Mouse (Mus musculus) urinary bladder, postnatal 25 days (tissue): ENCODE measurements around the gene Auts2.

Source experiments
- DNase-seq: peaks from one replicate; pipeline ENCODE4 v3.0.0; 2022; ENCODE audit warnings: low spot score

The Auts2 gene

DNA sequence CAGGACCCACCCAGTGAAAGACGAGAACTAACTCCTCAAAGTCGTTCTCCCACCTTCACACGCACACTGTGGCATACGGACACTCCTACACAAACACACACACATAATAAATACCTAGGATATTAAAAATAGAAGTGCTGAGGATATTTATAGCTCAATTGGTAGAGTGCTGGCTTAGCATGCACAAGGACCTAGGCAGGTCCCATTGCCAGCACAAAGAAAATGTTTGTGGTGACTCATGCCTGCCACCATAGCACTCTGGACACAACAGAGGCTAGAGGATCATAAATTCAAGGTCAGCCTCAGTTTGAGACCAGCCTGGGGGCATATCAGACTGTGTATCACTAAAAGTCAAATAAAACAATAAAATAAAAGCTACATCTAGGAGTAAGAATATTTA, 815.2 kb downstream of the Auts2 start:
- DNase-seq: no peak

DNA sequence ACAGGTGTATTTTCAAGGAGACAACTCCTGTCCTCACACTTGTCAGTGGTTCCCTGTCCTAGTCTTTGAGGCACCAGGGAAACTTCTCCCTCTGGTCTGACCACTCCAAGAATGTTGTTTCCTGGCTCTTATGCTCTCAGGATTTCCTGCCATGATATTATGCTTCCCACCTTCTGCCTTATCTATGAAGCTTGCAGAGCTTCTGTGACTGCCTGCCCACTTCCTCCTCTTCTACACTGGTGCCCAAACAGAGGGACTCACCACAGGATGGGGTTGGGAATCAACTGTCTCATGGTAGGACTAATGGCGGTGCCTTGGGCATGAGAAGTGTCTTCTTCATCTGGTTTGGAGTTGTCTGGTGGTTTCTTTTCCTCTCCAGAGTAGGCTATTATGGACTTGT, 818.6 kb downstream of the Auts2 start:
- no peak for DNase-seq

DNA sequence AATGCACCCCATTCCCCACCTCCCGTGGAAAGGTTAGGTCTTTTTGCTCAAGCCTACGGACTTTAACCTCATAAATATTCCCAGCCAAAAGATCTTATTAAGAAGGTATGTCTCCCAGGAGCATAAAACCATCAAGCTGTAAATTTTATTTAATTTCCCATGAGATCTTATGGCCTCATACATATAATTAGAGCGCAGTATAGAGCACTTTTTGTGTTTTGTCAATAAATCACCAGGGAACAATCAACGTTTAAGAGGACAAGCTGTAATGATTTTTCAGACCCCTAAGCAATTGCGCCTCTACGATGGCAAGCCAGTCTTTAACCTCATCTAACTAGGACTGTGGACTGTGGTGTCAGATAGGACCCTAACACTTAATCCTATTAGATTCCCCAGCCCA, 820.4 kb downstream of the Auts2 start:
- DNase-seq: no peak

DNA sequence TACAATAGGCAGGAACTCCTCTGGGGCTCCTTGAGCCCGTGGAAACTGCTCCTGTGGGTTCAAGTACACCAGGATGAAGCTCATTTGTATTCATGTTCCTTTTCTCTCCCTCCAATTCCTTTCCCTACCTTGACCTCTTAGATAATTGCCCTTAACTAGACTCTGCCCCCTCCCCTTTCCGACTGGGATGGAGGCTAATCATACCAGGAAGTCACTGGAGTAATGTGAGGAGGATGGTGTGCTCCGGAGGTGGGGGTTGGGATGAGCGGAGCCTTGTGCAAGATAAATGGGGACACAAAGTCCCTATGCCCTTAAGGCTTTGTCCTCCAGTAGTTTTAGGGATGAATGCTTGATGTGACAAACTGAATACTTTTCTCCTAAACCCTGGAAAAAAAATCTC, 820.8 kb downstream of the Auts2 start:
- DNase-seq: no peak

DNA sequence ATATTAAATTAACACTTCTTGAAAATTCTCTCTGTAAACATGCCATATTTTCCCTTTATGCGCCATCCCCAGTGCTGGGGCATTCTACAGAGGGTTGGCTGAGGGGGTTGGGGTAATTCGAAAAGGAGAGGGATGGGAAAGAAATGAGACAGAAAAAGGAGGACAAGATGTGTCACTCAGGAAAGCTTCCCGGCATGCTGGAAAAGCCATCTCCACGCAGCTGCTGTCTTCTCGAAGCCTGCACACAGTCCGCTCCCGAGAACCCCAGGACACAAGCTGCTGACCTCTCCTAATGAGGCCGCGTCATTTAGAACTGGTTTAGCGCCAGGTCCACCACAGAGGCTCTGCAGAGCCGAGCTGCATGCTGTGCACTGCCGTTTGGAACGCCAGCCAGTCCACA, 825.1 kb downstream of the Auts2 start:
- no peak for DNase-seq

DNA sequence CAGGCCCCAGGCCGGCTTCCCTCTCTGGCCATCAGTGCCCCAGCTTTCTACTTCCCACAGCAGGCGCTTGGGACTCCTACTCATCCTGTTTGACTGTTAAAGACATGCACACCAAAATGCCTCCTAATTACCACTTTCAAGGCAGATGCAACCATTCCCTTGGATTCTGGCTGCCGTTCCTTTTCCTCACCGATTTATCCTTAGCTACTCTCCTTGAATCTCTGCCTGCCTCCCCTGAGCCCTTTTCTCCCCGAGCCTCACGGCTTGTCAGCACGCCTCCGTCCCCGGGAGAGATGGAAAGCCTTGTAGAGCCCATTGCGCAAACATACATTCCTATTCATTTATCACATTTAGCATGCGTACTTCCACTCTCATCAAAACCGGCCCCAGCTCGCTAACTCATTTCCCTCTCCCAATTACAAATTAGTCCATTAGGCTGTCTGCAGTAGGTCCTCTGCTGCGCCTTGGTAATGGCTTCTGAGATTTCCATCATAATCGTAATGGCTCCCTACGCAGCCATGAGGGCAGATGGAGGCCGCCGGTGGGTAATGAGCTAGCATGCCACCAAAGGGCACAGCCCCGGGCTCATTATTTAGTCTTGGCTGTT, 825.7 kb downstream of the Auts2 start:
- DNase-seq: no peak

DNA sequence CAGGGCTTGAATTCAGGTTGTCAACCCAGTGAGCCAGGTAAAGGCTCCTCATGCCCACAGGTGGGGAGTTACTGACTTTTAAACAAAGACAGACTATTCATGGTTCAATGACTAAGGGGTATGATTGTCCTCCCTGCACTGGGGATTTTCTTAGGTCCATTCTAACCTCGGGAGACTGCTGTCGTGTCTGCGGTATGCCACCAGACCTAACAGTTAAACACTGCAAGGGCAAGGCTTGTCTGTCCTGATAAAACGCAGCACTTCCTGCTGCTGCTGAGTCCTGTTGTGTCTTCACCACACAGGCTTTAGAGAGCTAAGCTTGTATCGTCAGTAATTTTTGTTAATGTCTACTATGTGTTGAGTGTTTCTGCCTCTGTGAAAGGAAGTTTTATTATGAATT, 828.2 kb downstream of the Auts2 start:
- no peak for DNase-seq

DNA sequence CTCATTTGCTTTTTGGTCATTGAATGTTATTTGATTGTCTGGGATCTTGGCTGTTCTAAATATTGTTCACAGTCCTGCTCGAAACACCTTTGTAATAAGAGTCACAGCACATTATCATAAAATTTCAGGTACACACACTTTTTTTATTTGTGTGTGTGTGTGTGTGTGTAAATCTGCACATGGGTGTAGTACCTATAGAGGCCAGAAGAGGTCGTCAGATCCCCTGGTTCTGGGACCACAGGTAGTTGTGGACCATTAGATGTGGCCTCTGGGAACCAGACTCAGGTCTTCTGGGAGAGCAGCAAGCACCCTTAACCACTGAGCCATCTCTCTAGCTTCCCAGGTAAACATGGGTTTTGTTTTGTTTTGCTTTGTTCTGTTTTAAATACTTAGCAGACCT, 830.7 kb downstream of the Auts2 start:
- no peak for DNase-seq

DNA sequence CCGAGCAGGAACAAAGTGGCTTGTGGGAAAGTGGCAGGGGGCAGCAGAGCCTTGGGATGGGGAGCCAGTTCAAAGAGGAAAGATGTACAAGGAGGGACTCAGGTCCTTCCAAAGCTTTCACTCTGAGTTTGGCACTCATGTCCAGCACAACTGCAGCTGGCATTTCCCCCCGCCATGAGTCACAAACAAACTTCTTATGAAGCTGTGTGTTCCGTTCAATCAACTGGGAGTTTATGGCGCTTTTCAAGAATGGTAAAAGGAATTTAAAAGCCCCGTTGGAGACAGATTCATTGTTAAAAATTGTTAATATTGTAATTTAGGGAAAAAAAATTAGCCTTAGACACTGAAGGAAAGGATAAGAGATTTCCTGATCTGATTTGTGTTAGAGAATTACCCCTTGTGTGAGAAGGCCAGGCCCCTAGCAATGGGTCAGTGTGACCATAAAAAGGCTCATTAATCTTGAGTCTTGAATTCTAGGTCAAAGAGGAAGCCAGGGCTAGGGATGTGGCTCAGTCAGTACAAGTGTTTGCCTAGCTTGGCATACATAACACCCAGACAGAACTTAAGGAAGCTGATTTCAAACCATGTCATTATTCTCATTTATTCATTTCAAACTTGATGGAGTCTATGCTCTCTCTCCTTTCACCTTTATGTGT, 831.5 kb downstream of the Auts2 start:
- DNase-seq: no peak

DNA sequence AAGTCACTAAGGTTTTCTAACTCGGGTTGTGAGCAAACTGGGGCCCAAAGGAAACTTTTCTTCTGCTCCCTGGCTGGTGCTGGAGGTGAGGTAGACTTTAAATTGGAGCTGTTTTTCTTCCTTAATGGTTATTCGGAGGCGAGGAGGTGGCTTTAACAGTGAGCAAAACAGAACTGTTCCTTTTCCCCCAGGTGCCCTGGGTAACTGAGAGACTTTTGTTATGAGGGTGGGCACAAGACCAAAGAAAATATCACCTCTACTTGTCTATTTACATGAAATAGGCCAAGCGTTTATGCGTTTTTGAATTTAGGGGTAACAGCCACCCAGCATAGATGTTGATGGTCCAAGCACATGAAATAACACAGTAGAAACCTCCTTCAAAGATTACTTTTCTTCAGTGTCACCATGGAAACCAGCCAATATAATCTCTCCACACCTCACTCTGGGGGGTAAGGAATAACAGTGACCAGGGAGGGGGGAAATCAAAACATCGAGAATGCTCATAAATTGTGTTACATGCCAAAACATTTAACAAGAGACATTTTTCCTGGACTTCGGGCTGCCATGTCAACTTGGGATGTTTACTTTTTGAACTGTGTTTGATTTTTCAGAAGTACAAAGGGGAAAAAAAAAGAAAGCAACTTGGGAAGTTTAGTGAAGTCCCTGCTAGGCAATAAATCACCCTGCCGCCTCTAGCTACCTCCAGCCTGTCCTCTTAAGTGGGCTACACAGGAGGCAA, 832.2 kb downstream of the Auts2 start:
- DNase-seq: no peak

DNA sequence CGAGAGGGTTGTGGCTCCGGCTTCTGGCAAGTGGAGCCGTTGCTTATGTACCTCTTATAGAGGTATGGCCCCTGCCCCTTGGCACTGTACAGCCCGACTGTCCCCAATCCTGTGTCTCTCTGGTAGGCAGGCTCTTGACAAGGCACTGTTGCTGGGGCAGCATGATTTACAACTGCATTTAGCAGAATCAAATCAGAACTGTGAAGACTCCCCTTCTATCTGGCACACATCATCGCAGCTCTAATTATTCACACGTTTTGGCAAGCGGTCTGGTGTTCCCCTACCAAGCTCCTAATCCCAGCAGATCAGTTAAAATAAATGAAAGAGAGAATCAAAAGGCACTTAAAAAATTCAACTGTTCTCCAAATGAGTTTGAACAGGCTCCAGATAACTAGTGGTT, 835.7 kb downstream of the Auts2 start:
- DNase-seq: no peak

DNA sequence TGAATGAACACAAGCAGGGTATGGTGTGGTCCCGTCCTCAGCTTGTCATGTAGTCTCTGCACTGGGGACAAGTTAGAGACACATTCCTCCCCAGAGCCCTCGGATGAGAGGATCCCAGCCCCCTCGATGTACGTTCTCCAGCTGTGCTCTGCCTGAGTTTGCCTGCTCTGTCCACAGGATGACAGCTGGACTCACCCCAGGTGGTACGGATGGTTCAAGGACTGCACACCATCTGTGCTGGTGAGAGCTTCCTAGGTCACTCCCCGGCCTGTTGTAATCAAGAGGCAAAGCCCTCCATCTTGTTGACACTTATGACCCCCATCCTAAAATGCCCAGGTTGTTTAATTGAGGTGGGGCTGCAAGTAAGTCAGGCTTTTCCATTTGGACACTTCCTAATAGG, 839.4 kb downstream of the Auts2 start:
- no peak for DNase-seq

DNA sequence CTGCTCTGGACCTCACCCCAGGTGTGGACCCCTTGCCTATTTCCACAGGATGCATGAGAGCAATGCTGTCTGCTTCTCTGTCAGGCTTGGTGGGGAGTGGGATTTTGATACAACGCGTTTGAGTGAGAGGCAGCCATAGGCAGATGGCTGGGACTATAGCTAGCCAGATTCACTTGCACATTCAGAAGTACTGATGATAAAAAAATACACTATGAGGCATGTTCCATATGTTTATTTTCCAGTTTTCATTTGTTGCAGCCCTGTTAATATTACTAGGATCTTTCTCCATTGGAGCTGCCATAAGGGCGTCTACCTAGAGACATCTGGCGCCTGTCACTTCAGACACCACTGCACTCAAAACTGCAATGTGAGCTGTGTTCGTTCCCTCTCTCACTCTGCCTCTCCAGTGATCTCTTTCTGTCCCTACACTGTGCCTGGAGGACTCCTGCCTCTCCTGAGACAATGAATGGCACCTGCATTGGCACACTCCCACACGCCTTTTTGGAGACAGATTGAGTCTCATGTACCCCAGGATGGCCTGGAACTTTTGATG, 840.2 kb downstream of the Auts2 start:
- no peak for DNase-seq

DNA sequence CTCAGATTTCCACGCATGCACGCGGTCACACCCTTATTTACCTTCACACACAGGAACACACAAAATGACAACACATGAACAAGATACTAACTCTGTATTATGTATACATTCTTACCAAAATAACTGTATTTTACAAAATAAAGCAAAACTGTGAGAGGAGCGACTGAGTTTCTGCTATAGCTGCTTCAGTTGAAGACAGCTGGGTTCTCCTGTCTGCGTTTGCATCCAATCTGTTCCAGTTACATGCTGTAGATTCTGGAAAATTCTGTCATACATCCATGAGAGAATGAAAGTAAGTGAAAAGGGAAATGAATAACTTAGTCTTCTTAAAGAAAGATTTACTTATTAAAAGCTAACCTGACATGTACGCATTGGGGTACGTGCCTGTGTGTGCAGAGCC, 844.2 kb downstream of the Auts2 start:
- no peak for DNase-seq

DNA sequence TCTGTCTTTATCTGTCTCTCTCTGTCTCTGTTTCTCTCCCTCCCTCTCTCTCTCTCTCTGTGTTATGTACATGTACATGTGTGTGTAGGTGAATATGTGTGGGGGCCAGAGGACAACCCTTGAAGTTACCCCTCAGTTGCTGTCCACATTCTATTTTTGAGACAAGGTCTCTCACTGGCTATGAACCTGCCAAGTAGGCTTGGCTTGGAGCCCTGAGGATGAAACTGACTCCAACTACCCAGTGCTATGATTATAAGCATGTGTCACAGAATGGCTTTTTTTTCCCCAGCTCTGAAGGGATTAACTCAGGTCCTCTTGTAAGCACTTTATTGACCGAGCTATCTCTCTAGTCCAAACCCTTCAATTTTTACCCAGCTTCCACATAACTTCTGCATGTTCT, 852.4 kb downstream of the Auts2 start:
- DNase-seq: no peak

DNA sequence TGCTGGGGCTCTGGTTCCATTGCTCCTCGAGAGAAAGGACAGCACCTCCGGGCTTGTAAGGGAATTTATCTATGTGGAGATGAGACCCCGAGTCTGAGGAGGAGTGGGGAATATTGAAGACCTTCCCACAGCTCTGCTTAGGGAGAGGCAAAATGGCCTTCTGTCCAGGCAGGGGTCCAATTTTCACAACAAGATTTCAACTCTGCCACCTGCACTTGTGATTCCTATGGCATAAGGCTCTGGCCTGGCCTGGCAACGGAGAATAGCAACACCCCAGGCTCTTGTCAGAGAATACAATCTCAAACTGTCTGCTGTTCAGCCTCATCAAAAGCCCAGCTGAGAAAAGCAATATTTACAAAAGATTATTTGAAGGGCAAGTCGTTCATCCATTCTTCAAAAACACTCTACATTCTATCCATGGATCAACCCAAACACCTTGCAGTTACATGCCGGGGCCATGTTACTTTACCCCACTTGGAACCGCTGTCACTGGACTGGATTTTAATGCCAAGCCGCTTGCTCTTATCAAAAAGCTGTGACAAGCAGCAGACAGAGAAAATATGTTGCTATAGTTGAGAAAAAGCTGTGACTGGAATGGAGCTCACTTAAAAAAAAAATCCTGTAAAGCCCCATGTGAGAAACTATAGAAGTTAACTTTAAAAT, 856.1 kb downstream of the Auts2 start:
- DNase-seq: no peak

DNA sequence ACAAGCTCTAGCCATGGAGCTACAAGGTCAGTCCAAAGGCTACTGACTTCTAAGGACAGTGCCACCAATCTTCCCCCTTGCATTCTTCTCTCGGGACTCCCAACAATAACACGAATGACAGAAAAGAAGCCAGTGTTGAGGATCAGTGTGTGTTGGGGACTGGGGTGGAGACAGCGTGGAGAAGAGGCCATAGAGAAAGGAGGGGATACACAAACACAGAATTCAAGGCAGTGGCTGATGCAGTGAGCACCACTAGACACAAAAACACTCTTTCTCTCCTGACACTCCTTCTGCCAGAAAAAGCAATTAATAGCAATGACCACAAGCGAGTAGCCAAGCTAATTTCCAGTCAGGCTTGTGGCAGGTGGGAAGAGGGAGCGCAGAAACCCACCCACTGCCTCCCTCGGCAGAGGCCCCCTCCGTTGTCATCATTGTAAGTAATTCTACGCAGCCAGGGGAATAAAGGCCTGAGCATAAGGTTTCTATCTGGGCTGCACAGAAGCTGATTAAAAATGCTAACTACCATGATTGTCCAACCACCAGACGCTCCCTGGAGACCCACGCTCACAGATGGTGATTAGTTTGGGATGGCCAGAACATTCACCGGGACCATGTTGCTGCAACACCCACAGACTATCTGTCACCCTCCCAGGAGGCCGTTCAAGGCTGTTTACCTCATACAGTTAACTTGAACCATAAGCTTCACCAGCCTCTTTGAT, 862.9 kb downstream of the Auts2 start:
- no peak for DNase-seq

DNA sequence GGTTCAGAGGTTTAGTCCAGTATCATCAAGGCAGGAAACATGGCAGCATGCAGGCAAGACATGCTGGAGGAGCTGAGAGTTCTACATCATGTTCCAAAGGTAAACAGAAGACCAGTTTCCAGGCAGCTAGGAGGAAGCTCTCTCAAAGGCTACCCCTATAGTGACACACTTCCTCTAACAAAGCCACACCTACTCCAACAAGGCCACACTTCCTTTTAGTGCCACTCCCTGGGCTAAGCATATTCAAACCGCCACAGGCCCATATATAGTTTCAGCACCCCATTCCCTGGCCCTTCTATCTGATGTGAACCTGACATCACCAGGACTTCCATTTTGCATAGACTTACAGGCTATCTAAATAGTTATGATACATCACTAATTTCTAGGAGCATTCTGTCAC, 863.6 kb downstream of the Auts2 start:
- no peak for DNase-seq

DNA sequence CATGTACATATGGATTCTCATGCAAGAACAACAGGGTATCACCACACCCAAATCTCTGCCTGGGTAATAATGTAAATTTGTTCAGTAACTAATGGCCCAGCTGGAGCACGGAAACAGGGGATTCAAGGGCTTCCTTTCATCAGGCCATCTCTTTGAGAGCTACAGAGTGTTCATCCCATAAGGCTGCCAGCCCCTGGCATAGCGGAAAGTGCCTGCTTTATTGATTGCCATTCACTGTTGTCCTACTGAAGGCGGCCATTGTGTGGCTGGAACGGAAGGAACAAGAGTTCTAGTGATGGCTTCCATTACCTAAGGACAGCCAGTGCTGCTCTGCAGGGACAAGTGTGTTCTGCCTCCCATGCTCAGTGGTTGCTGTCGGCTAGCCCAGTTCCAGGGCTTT, 865.6 kb downstream of the Auts2 start:
- DNase-seq: no peak

DNA sequence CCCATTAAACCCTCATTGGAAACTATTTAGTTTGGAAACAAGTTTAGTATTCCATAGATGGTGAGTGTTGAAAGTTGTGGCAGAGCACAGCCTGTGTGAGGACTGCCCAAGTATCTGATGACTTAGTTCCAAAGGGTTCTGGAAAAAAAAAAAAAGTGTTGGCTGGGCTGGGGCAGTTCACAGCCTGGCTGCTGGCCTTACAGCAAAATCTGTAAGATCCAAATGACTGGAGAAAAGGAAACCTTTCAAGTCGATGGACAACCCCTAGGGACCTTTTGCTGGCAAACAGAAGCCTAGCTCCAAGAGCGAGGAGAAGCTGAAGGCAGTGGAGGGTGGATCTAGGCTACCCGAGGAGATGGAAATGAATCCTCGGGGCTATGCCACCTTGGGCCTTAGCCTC, 869.4 kb downstream of the Auts2 start:
- DNase-seq: no peak

DNA sequence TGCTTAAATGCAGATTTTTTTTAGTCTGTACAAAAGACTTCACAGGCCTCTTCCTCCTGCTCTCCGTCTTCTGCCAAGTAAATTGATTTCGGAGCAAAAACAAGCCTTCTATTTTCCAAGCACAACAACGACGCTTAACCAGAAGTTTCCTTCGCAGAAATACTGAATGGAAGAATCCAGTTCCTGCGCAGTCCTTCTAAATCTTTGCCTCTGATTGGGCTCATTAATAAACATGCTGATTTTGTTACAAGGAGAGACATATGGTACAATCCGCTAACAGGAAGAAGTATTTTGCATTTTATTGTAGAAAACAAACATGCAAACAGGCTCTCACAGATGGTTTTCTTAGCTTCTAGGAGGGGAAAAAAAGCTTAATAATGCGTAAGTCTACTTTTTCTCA, 878.1 kb downstream of the Auts2 start:
- no peak for DNase-seq

DNA sequence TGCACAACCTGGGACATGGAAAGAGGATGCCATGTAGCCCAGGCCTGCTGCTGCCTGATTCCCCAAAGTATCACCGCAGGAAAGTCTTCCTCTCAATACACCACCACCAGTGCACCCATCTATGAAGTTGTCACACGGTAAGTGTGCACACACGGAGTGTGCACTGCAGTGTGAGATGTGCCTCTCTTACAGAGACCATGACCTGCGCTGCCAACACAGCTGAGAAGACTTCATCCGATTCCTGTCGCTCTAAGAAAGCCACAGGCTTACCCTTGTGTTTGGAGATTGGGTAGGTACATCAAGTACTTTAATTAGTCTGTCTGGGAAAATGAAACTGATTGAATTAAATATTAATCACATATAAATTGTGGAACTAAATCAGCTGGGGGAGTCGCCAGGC, 878.5 kb downstream of the Auts2 start:
- no peak for DNase-seq
